Mouse (Mus musculus) limb, embryonic 14.5 days (tissue): ENCODE measurements around the gene Klhl7. TPM values are rescaled to one million over a fixed set of nuclear protein-coding genes. Genes with fewer than 3 reads are reported as not detected.

Experiments used
- ATAC-seq: fragments of 200-750 bp; cut with Nextera tagmentation; 2 replicates; pipeline ENCODE4 v1.8.0; 2017; ENCODE audit warnings: low read depth, moderate number of reproducible peaks, moderate TSS enrichment; ENCODE audit not compliant: low FRiP score
- DNase-seq: peaks from one replicate; pipeline ENCODE4 v3.0.0-alpha.2; 2015; ENCODE audit warnings: low spot score
- H3K27ac ChIP-seq: fragments of 300-500 bp; sonication (generic); replicated peaks from 2 replicates; pipeline ENCODE4 v1.5.1; 2014; ENCODE audit warnings: low read depth, mild to moderate bottlenecking, low read length, moderate library complexity, mixed read lengths
- H3K27me3 ChIP-seq: fragments of 300-500 bp; sonication (generic); 2 replicates; pipeline ENCODE4 v1.6.1; 2014; ENCODE audit warnings: low read length, mixed read lengths; ENCODE audit not compliant: control insufficient read depth, insufficient read depth
- H3K36me3 ChIP-seq: fragments of 300-500 bp; sonication (generic); 2 replicates; pipeline ENCODE4 v1.6.1; 2014; ENCODE audit warnings: mild to moderate bottlenecking, low read length, moderate library complexity, mixed read lengths; ENCODE audit not compliant: control insufficient read depth, insufficient read depth
- H3K4me1 ChIP-seq: fragments of 300-500 bp; sonication (generic); 2 replicates; pipeline ENCODE4 v1.6.1; 2014; ENCODE audit warnings: antibody characterized with exemption, low read length, mixed read lengths; ENCODE audit not compliant: control insufficient read depth, insufficient read depth
- H3K4me2 ChIP-seq: fragments of 300-500 bp; sonication (generic); replicated peaks from 2 replicates; pipeline ENCODE4 v1.6.1; 2014; ENCODE audit warnings: low read depth, mild to moderate bottlenecking, low read length, moderate library complexity; ENCODE audit not compliant: severe bottlenecking
- H3K4me3 ChIP-seq: fragments of 300-500 bp; sonication (generic); replicated peaks from 2 replicates; pipeline ENCODE4 v1.5.1; 2014; ENCODE audit warnings: low read length
- H3K9ac ChIP-seq: fragments of 300-500 bp; sonication (generic); 2 replicates; pipeline ENCODE4 v1.6.1; 2014; ENCODE audit warnings: mild to moderate bottlenecking, low read depth, low read length, moderate library complexity; ENCODE audit not compliant: severe bottlenecking
- H3K9me3 ChIP-seq: fragments of 300-500 bp; sonication (generic); 2 replicates; pipeline ENCODE4 v1.6.1; 2016; ENCODE audit warnings: low read length; ENCODE audit not compliant: control insufficient read depth
- POLR2A ChIP-seq: fragments of 200-500 bp; IDR thresholded peaks from 2 replicates; pipeline ENCODE4 v1.8.0; 2012; ENCODE audit warnings: inconsistent platforms, mild to moderate bottlenecking, moderate library complexity, borderline replicate concordance; ENCODE audit not compliant: insufficient read depth, insufficient read length; ENCODE audit errors: extremely low read depth
- WGBS: fragments of 180-500 bp; shearing (Covaris S2); extraction: QIAGEN DNeasy Blood & Tissue Kit; methylation state at CpG from one replicate; pipeline ENCODE4 v1.1.7; 2014; 5-methylcytosine and 5-hydroxymethylcytosine counted together
- polyA plus RNA-seq, 2 experiments: library from polyadenylated mRNA; depleted of rRNA in 1 of 2; stranded (reverse) in 1 of 2; unstranded in 1 of 2; fragments of >200 nt; fragmentation: Nextera tagmentation in 1 of 2; extraction: Ambion mirVana in 1 of 2; gene quantifications; 2 replicates each; pipeline versions ENCODE4 v1.2.1 to v1.2.3; 2012 to 2014

Gene Klhl7
- polyA plus RNA-seq, 2 experiments = 33.7 to 51.7 TPM

- ATAC-seq (no peak), DNase-seq (no peak)
- Histone ChIP-seq H3K4me3 (no peak overlapping the region), H3K27me3 (no peaks in the 10 kb centered on the region), H3K9me3 (no peaks in the 10 kb centered on the region), H3K36me3 (no peaks in the 10 kb centered on the region), H3K27ac (no peak overlapping the region), H3K9ac (no peak overlapping the region), H3K4me1 (peaks cover 4% of the 10 kb centered on the region), H3K4me2 (no peak overlapping the region)
- 84% methylated on average over 2 of the region's 2 CpGs for WGBS
- TF ChIP-seq POLR2A = no peak
Measured at GRCm38 (mm10) chr5:24056865-24057264, 43.5 kb upstream of the Klhl7 start.

GRCm38 (mm10) chr5:24057592-24057991 is 42.8 kb upstream of the Klhl7 start:
- Histone ChIP-seq H3K36me3 (no peaks in the 10 kb centered on the region), H3K27me3 (no peaks in the 10 kb centered on the region), H3K4me2 (no peak overlapping the region), H3K4me1 (peaks cover 4% of the 10 kb centered on the region), H3K9ac (no peak overlapping the region), H3K4me3 (no peak overlapping the region), H3K27ac (no peak overlapping the region), H3K9me3 (no peaks in the 10 kb centered on the region)
- 67% methylated on average over 3 of the region's 3 CpGs for WGBS
- DNase-seq (no peak), ATAC-seq (no peak)
- TF ChIP-seq POLR2A = no peak

GRCm38 (mm10) chr5:24060949-24061348 is 39.5 kb upstream of the Klhl7 start:
- no peak for DNase-seq
- Histone ChIP-seq H3K4me2 (no peak overlapping the region), H3K27me3 (no peaks in the 10 kb centered on the region), H3K4me3 (no peak overlapping the region), H3K4me1 (no peaks in the 10 kb centered on the region), H3K9ac (no peak overlapping the region), H3K9me3 (no peaks in the 10 kb centered on the region), H3K36me3 (no peaks in the 10 kb centered on the region), H3K27ac (no peak overlapping the region)
- TF ChIP-seq POLR2A = no peak
- ATAC-seq = no peak
- 52% methylated on average over 3 of the region's 3 CpGs for WGBS

GRCm38 (mm10) chr5:24063034-24063433 is 37.4 kb upstream of the Klhl7 start:
- Histone ChIP-seq H3K27ac (no peak overlapping the region), H3K9ac (no peak overlapping the region), H3K36me3 (no peaks in the 10 kb centered on the region), H3K4me3 (no peak overlapping the region), H3K4me1 (no peaks in the 10 kb centered on the region), H3K27me3 (no peaks in the 10 kb centered on the region), H3K9me3 (no peaks in the 10 kb centered on the region), H3K4me2 (no peak overlapping the region)
- WGBS = 80% methylated on average over 6 of the region's 6 CpGs
- DNase-seq (no peak), ATAC-seq (no peak)
- no peak for TF ChIP-seq POLR2A

GRCm38 (mm10) chr5:24063545-24063944 is 36.9 kb upstream of the Klhl7 start:
- Histone ChIP-seq H3K4me1 (no peaks in the 10 kb centered on the region), H3K27me3 (no peaks in the 10 kb centered on the region), H3K9ac (no peak overlapping the region), H3K36me3 (no peaks in the 10 kb centered on the region), H3K27ac (no peak overlapping the region), H3K4me2 (no peak overlapping the region), H3K9me3 (no peaks in the 10 kb centered on the region), H3K4me3 (no peak overlapping the region)
- DNase-seq (no peak), ATAC-seq (no peak)
- whole genome bisulfite sequencing = 50% methylated on average over 4 of the region's 4 CpGs
- no peak for TF ChIP-seq POLR2A

- WGBS = 77% methylated on average over 6 of the region's 6 CpGs
- TF ChIP-seq POLR2A = no peak
- no peak overlapping the region for H3K4me2 ChIP-seq
Measured at GRCm38 (mm10) chr5:24068955-24069354, 31.4 kb upstream of the Klhl7 start.

More at GRCm38 (mm10) chr5:24068955-24069354, 31.4 kb upstream of the Klhl7 start:
- DNase-seq = no peak
- no peak overlapping the region for H3K4me3 ChIP-seq
- no peaks in the 10 kb centered on the region for H3K27me3 ChIP-seq
- no peaks in the 10 kb centered on the region for H3K9me3 ChIP-seq
- H3K4me1 ChIP-seq = no peaks in the 10 kb centered on the region
- H3K36me3 ChIP-seq = no peaks in the 10 kb centered on the region
- H3K9ac ChIP-seq = no peak overlapping the region
- ATAC-seq = no peak
- no peak overlapping the region for H3K27ac ChIP-seq
